Mouse (Mus musculus) heart, postnatal 0 days (tissue): ENCODE data around the gene Ube2g1.

Experiments used
- CTCF ChIP-seq: IDR thresholded peaks from 2 replicates; pipeline ENCODE4 v1.5.1; 2016; ENCODE audit warnings: antibody characterized with exemption, control low read depth, low read depth
- EP300 ChIP-seq: IDR thresholded peaks from 2 replicates; pipeline ENCODE4 v1.6.1; 2016; ENCODE audit warnings: antibody characterized with exemption, low read depth

- TF ChIP-seq CTCF, result no peak
- no peak for TF ChIP-seq EP300
Measured at GRCm38 (mm10) chr11:72597780-72598179, 9.3 kb upstream of the Ube2g1 start.
